Mouse (Mus musculus) CH12F3 (cell line): ENCODE data around the gene Igfbpl1.

ENCODE experiments used
- in situ Hi-C: fragments of 300-500 bp; cut with MboI; formaldehyde crosslinking; loops from 2 replicates; pipeline ENCODE4 v1.14.3; 2020; ENCODE audit warnings: low sequenced_read_pairs

Gene Igfbpl1

DNA sequence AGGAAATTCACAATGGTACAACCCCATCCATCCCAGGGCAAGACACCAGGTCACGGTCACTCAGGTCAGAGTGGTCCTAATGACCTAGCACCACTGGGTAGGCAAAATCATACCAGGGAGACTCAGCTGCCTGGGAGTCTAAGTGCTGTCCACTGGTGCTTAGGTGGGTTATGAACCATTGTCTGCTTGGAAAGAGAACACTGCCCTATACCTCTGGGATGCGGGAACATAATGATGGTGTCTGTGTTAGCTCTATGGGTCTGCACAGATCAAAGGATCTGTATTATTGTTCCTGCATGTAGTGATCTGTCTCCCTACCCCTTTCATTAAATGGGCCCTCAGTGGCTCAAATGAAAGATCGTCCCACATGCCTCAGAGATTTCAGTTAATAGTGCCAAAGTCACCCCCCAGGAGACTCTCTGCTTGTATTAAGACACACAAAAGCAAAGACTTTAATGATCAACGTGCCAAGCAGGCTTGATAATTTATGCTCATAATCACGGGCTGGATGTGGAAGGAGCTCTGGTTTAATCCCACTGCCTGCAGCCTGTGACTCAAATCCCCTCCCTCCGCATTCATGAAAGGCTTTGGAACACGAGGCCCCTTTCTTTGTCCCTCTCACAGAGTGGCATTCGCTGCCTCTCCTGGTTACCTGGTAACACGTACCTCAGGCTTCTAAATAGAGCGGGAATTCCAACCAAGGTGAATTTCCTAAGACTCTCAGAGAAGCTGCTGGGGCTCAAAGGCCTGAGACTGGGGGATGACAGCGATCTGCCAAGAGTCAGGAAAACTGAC lies 3.7 kb downstream of the Igfbpl1 start:
- in situ Hi-C loops = no loop called here

DNA sequence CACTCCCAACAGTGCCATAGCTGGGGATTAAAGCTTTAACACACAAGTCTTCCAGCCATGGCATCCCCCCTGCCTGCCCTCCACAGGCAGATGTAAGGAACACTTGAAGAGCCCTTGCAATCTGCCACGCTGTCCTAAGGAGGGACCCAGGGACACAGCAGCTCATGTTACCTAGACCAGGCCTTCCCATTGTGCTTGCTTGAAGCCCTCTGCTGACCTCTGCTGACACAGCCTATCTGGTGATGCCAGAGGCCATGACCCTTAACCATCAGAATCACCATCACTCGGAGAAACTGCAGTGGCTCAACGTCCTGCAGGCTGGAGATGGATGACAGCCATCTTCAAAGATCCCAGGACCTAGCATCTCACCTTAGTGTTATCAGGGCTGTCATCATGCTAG lies 4.7 kb downstream of the Igfbpl1 start:
- in situ Hi-C loops = no loop called here

DNA sequence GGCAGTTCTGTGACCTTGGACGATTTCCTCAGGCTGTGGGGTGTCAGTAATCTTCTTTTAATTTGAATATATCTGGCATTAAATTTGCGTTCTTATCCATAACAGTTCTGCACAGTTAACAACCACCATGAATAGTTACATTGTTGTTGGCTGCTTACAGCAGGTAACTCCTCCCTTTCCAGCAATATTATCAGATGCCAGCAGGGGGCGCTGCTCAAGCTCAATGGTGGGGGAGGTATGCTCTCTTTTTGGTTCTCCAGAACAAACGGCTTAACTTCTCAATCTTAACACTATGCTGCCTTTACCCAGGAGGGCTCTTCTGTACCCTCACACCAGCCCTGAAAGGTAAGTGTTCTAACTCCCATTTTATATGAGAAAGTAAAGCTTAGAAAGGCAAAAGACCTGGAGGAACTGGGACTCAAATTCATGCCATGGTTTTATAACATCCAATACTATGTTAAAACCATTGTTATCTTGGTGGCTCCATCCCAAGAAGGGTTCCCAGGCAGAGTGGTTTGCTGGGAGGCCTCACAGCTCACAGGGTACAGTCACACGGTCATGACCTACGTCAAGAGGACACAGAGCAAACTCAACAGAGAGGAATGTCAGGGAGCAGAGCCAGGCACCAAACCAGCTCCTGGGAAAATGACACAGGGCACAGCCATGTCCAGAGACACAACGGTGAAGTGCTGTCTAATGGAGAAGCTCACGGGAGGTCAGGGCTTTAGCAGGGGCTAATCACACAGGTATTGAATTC lies 6.5 kb downstream of the Igfbpl1 start:
- in situ Hi-C loops = no loop called here

DNA sequence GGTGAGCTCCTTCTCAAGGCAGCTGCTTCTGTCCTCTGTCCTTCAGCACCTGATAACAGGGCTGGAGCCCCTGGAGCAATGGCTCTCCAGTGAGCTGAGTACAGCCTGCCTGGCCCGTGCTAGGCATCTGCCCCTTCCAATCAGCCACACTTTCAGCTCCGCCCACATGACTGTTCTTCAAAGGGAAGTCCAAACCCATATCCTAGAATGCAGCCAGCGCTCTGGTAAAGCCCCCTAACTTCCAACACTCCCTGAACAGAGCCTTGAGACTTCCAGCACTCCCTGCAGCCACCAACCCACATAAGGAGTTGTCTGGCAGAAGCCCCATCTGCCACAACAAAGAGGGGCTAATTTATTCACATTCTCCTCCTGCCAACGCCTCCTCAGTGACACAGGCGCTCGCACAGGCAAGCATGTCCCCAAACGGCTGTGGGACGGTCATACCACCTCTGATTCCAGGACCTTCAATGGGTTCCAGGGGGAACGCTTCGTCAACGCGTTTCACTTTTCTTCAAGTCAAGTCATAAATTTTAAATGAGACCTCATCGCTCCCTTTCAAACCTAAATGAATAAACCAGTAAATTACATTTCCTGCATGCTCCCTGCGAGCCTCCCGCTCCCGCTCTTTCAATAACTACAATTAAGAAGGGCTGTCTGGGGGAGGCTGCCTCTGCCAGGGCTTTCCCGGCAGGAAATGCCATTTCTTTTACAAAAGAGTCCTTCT lies 7.4 kb downstream of the Igfbpl1 start:
- in situ Hi-C loops = no loop called here

DNA sequence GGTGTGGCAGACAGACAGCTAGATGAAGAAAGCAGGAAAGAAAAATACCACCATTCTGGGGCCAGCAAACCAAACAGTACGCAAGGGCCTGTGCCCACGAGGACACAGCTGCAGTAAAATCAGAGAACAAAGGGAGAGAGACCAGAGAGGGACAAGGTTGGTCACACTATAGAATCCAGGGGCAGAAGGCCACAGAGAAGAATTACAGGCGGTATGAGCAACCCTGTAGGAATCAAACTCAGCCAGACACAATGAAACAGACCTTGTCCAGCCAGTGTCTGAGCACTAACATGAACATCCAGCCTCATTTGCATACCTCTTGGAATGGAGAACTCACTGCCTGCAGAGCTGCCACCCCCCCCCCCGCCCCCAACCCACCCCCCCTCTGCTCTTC lies 7.9 kb downstream of the Igfbpl1 start:
- in situ Hi-C loops = no loop called here

DNA sequence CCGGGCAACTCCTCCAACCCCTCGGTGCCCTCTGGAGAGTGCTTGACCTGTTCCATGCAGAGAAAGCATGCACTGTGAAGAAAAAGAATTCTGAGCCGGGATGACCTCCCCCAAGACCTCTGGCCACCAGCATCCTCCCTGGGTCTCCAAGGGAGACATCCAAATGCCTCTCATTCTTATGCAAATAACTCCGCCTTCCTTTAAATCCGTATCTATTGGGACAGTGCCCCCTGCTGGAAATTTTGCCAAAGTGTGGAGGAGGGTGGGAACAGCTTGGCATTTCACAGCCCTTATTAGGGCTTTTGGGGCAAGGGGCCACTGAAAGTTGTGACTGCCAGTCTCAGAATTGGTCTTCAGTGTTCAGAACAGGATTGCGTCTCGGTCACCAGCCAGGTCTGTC lies 11.2 kb downstream of the Igfbpl1 start:
- in situ Hi-C loops = no loop called here

DNA sequence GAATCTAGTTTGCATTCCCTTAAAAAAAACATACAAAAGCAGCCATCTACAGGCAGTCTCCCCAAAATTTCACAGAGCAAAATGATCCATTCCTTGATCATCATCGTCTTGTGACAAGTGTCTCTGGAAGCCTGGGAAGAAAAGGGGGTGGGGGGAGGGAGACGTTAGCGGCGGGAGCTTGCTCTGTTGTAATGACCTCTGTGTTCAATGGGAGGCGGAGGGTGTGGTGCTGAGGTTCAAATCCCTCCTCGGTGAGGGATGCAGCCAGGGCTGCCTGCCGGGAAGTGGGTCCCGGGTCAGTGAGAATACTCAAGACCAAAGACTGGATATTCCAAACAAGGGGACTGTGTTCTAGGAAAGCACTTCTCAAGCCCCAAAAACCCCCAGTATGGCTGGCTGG lies 15.5 kb downstream of the Igfbpl1 start:
- in situ Hi-C loops = no loop called here

DNA sequence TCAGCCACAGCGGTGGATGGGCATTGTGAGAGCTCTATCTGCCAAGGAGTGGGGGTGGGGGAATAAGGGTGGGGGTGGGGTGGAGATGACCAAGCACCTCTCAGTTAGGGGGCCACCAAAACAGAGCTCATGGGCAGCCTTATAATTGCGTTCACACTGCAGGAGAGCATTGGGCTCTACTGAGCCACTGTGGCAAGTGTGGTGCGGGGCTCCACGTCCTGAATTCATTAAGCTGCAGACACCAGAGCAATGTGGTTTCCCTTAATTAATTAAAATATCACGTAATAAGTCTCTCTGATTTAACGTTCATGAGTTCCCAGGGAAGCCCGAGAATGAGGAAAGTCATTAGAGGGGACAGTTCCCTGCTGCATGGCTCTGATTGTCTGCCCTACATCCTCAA lies 18.7 kb downstream of the Igfbpl1 start:
- in situ Hi-C loops = no loop called here

DNA sequence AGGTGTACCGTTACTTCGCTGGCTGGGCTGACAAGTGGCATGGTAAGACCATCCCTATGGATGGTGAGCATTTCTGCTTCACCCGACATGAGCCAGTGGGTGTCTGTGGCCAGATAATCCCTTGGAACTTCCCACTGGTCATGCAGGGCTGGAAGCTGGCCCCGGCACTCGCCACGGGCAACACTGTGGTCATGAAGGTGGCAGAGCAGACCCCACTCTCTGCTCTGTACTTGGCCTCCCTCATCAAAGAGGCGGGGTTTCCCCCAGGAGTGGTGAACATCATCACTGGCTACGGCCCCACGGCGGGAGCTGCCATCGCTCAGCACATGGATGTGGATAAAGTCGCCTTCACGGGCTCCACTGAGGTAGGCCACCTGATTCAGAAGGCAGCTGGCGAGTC lies 23.8 kb downstream of the Igfbpl1 start:
- in situ Hi-C loops = no loop called here

DNA sequence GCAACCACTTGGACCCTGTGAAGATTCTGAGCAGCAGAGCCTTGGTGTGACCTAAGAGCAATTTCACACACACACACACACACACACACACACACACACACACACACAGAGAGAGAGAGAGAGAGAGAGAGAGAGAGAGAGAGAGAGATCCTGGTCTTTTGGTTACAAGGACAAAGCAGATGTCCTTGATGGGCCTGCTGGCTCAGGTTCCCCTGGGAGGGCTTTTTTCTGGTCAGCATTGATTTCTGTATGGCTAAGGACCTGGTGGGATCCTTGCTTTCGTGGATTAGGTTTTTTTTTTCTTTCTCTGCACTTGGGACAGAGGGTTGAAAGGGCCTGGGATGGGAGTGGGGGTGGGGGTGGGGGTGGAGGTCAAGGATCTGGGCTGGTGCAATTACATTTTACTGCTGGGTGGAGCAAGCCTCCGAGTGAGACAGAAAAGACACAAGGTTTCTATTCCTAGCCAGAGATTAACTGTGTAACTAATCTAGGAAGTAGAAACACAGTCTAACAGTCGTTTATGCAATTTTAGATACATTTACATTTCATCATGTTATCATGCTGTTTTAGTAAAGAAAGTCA lies 26.7 kb downstream of the Igfbpl1 start:
- in situ Hi-C loops = no loop called here

DNA sequence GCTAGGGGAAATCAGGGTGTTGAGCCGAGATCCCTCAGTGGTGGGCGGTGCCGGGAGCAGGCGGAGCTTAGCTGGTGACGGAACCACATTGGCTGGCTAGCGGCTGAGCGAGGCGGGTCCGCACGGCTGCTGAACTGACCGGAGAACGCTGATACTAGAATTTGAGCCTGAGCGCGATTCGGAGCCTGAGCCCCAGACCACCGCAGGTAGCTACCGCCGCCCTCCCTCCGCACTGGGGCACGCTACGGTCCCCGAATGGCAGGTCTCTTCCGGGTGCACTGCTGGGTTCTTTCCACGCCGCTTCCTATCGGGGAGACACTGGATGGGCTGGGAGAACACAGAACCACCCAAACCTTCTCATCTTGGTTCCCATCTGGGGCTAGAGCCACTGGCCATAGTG lies 27.8 kb downstream of the Igfbpl1 start, which contains the start of gene Aldh1b1:
Gene Aldh1b1 (plus strand): TSS at position 59 of the 400 bp plus-strand sequence.
- in situ Hi-C loops = no loop called here

DNA sequence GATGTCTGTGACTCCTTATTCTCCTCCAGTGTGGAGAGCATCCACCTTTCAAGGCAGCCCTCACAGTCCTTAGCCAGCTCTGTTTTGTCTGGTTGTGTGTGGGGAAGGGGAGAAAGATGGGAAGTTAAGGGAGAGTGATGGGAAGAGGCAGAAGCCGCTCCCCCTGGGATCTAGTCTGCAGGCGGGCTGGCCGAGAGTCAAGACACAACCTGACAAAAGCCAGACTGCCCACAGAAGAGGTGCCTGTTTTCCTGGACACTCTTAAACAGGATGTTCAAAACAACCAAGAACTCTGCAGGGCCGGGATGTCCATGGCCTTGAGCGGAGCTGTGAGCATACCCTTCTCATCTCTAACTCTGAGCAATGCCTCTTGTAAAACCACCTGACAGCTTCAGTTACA lies 30.0 kb downstream of the Igfbpl1 start:
- in situ Hi-C loops = no loop called here

DNA sequence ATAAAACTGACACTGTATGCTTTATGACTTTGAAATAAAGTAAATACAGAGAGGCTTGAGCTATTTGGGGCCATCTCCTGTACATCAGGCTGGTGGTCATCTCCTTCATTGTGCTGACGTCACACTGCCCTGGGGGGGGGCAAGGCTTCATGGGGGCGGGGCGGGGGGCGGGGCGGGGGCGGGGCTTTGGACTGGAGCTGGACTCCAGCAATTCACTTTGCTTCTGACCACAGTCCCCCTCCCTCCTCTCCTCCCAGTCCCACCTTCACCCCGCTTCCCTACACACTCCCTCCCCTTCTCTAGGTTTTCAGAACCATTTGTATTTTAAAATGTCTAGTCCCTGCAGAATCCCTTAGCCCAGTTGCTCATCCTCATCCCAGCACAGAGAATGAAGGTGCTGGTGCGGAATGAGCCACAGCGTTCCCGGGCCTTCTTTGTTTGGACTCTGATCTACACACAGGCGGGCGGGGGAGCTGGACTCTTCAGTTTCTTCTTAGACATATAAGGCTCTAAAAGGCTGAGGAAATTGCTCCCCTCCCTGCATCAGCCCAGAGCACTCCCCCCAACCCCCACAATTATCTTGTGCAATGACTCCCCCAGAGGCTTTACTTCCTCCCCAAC lies 31.4 kb downstream of the Igfbpl1 start:
- in situ Hi-C loops = no loop called here

DNA sequence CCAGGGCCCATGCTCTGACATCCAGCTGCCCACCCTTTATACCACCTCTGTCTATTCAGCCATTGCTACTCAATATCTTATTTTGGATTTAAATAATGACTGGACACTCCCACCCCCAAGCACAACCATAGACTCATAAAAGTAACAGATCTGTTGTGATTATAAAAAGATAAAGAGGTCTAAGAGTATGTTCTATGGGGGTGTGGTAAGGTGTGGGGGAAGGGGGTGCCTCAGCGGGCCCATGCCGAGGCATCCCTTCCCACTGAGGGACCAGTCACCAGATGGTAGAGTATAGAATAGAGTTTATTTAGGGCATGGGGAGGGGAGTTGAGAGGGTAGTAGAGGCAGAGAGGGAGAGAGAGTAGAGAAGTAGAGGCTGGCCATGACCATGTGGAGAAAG lies 36.7 kb downstream of the Igfbpl1 start:
- in situ Hi-C loops = no loop called here

DNA sequence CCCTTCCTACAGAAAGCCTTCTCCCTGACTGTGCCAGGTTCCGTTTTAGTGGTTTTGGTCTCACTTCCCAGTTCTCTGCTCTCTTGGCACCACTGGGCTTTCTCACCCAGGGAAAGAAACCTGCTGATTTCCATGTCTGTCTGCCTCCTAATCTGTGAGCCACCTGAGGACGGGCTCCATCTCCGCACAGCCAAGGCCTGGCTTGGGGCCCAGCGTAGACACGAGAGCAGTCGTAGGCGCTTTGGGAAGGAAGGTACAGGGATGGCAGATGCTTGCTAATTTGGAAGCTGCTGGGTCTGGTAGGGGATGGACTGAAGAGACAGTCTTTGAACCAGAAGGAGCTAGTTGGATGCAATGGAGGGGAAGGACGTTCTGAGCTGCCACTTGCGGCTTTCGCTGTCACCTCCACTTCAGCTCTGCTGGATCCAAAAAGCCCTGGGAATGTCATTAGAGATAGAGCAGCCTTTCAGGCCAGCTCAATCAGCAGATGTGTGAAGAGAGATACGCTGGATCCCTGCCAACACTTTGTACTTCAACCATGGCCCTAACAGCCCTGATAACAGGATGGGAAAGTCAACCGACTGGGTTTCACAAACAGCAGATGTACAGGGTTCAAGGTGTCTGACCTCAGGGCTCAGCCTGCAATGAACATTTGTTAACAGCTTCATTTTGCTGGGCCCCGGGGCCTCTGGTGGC lies 37.3 kb downstream of the Igfbpl1 start:
- in situ Hi-C loops = no loop called here

DNA sequence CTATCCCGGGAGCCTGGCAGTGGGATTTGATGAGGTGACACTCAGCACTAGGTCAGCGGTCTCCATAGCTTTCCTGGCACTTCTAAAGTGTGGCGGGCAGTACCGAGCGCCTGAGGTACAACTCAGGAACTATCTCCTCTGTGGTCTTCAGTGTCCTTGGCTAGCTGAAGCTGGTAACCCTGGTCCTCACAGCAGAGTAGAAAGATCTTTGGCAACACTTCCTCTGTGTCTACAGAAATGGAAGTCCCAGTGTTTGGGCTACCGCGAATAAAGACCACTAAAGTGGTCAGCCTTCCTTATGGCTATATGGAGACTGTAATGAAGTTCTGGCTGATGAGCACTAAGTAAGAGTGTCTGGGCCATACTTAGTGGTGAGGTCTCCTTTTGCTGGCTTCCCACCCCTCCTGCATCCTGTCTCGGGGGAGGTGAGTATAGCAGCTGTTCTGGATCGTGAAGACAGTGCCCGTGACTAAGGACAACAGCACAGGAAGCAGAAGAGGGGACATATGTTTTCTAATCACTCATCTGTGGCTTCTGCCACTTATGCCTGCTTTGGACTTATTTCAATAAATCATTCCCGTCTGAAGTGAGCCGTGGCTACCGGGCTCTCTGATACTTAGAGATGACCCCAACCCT lies 38.2 kb downstream of the Igfbpl1 start:
- in situ Hi-C loops = no loop called here

DNA sequence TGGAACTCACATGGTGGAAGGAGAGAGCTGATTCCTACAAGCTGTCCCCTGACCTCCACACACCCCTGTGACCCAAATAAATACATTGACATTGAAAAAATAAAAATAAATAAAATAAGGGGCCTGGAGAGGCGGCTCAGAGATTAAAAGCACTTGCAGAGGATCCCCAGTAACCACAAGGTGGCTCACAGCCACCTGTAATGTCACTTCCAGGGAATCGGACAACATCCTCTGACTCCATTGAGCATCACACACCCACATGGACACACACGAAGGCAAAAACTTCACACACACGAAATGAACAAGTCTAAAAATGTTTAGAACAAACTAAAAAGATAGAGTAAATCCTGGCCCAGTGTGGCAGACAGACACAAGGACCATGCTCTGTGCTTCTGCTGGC lies 40.0 kb downstream of the Igfbpl1 start:
- in situ Hi-C loops = no loop called here

DNA sequence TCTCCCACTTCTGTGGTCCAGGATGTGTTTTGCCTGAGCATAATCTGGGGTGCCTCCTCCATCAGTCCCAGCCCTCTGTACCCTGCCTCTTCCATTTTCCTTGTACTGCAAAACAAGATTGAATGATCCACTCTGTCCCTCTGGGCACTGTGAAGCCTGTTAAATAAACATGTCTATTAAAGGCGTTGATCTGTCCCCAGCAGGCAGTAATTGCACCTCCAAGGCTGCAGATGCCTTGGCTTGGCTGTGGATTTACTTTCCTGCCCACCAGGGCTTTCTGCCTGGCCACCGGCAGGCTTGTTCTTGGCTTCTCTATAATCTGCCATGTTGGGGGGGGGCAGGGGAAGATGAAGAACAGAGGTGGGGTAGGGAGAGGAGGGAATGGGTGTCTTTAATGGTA lies 40.8 kb downstream of the Igfbpl1 start:
- in situ Hi-C loops = no loop called here

DNA sequence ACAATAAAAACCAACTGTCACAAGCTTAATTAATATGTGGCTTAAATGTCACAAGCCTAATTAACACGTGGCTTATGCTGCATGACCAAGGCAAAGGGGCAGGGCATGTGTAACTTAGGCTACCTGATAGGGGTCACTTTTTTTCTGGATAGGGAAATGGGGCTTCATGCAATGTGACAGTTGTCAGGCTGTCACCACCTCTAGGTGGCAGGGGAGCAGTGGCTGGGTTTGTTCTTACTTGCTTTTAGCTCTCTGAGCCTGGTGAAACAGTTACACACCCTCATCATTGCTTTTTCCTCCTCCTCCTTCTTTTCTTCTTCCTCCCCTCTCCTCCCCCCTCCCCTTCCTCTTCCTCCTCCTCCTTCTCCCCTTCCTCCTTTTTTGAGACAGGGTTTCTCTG lies 43.1 kb downstream of the Igfbpl1 start:
- in situ Hi-C loops = no loop called here

DNA sequence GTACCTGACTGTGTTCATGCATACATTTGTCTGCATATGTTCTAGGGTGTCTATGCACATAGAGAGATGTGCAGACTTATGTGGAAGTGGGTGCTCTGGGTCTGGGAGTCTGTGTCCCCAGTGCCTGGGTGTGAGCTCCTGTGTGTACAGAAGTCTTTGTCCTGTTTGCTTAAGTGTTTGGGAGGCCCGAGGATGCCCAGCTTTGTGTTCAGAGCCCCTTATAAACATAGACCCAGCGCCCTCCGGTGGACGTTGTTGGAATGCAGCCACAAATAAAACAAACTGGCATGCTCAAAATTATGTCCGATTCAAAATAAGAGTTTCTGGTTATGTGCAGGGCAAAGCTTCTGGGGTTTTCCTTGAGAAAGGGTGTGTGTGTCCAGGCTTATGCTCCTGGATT lies 55.1 kb downstream of the Igfbpl1 start:
- in situ Hi-C loops = no loop called here
